Mouse (Mus musculus) intestine, embryonic 16.5 days (tissue): Measurements from ENCODE around the gene Smarcd3. TPM values are rescaled to one million over a fixed set of nuclear protein-coding genes. Genes with fewer than 3 reads are reported as not detected.

Source experiments
- ATAC-seq: fragments of 200-750 bp; cut with Nextera tagmentation; 2 replicates; pipeline ENCODE4 v1.8.0; 2017; ENCODE audit warnings: moderate TSS enrichment, moderate library complexity
- H3K27ac ChIP-seq: fragments of 300-500 bp; sonication (generic); 2 replicates; pipeline ENCODE4 v1.5.1; 2014; ENCODE audit warnings: mild to moderate bottlenecking, low read length
- H3K27me3 ChIP-seq: fragments of 300-500 bp; sonication (generic); replicated peaks from 2 replicates; pipeline ENCODE4 v1.6.1; 2014; ENCODE audit warnings: low read length, control low read depth, mixed read lengths; ENCODE audit not compliant: control insufficient read depth, insufficient read depth
- H3K36me3 ChIP-seq: fragments of 300-500 bp; sonication (generic); 2 replicates; pipeline ENCODE4 v1.6.1; 2014; ENCODE audit warnings: low read length, control low read depth; ENCODE audit not compliant: control insufficient read depth, insufficient read depth
- H3K4me1 ChIP-seq: fragments of 300-500 bp; sonication (generic); 2 replicates; pipeline ENCODE4 v1.6.1; 2014; ENCODE audit warnings: low read length, control low read depth, mixed read lengths; ENCODE audit not compliant: control insufficient read depth, insufficient read depth
- H3K4me2 ChIP-seq: fragments of 300-500 bp; sonication (generic); 2 replicates; pipeline ENCODE4 v1.6.1; 2014; ENCODE audit warnings: low read depth, low read length, control low read depth
- H3K4me3 ChIP-seq: fragments of 300-500 bp; sonication (generic); 2 replicates; pipeline ENCODE4 v1.5.1; 2014; ENCODE audit warnings: mild to moderate bottlenecking, low read length
- H3K9ac ChIP-seq: fragments of 300-500 bp; sonication (generic); 2 replicates; pipeline ENCODE4 v1.6.1; 2014; ENCODE audit warnings: low read depth, low read length
- H3K9me3 ChIP-seq: fragments of 300-500 bp; sonication (generic); 2 replicates; pipeline ENCODE4 v1.6.1; 2016; ENCODE audit warnings: low read length, control low read depth; ENCODE audit not compliant: control insufficient read depth
- WGBS: fragments of 180-500 bp; shearing (Covaris S2); extraction: QIAGEN DNeasy Blood & Tissue Kit; methylation state at CpG from one replicate; pipeline ENCODE4 v1.1.7; 2014; 5-methylcytosine and 5-hydroxymethylcytosine counted together
- polyA plus RNA-seq: library from polyadenylated mRNA; unstranded; fragments of >200 nt; fragmentation: Nextera tagmentation; extraction: Ambion mirVana; gene quantifications from 2 replicates; pipeline ENCODE4 v1.2.1, GENCODE M21; 2015

Gene Smarcd3
- polyA plus RNA-seq, 1 experiment from 2014 or later = 9.5 TPM

DNA sequence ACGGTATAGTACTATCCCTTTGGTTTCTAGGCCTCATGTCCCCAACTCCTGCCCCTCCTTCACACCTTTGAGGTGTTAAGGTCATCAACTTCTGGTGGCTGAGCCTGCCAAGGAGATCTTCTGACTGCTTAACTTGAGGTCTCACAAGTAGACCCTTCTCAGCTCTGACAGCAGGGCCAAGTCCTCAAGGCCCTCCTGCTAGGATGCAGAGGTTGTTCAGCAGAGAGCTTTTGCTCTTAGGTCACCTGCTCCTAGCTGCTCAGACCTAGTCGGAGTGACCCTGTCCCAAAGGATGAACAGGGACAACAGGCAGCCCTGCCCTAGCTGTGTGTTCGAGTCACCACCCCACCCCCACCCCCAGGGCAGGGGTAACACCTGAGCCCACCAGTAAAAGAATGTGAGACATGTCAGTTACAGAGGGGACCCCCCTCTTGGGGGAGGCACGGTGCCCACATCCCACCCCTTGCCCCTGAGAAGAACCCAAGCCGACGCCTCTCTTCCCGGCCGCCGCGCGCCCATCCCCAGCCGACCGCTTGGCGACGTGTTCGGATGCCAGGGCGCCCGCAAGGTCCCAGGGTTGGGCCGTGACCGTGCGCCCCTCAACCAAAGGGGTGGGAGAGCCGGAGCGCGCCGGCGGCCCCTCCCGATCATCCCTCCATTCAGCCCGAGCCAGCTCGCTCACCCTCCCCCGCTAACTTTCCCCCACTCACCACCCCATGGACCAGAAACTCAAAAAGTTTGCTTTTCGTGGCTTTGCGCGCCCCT is 23.0 kb downstream of the Smarcd3 start:
- peak overlapping the region; percentile 85 for H3K9ac ChIP-seq
- peak overlapping the region; percentile 69 for H3K4me3 ChIP-seq
- no peaks in the 10 kb centered on the region for H3K9me3 ChIP-seq
- H3K27ac ChIP-seq = peak overlapping the region; percentile 98
- H3K27me3 ChIP-seq = peaks cover 15% of the 10 kb centered on the region
- 2% methylated on average over 32 of the region's 33 CpGs for WGBS
- H3K4me1 ChIP-seq = peaks cover 64% of the 10 kb centered on the region
- ATAC-seq = no peak
- H3K4me2 ChIP-seq = peak overlapping the region; percentile 96
- H3K36me3 ChIP-seq = no peaks in the 10 kb centered on the region

DNA sequence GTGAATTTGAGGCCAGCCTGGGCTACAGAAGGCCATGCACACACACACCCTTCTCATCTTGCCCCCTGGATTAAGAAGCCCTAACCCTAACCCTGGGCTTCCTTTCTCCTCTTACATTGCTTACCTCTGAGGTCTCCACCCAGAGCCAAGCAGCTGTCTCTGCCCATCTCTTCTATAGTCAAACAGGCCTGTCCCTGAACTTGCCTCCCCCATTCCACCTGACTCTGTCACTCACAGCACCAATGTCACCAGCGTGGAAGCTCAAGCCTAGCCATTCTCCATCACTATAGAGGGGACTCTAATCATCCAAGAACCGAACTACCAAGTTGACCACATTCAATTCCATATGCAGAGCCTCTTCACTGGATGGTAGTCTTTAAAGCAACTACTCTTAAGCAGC is 24.0 kb downstream of the Smarcd3 start:
- ATAC-seq = no peak
- no peaks in the 10 kb centered on the region for H3K9me3 ChIP-seq
- H3K4me3 ChIP-seq = no peak overlapping the region
- H3K27me3 ChIP-seq = peaks cover 15% of the 10 kb centered on the region
- no peaks in the 10 kb centered on the region for H3K36me3 ChIP-seq
- peak overlapping the region; percentile 96; the same call in 1 of the 2 replicates for H3K4me2 ChIP-seq
- H3K4me1 ChIP-seq = peaks cover 55% of the 10 kb centered on the region
- H3K27ac ChIP-seq = no peak overlapping the region
- 0 out of 2 replicates have a peak overlapping the region, but pooled peaks have one; percentile 85 for H3K9ac ChIP-seq
- WGBS = 80% methylated on average over 2 of the region's 2 CpGs

GRCm38 (mm10) chr5:24599137-24599536 is 25.1 kb downstream of the Smarcd3 start:
- H3K4me3 ChIP-seq = peak overlapping the region; percentile 55; the same call in 1 of the 2 replicates
- no peak for ATAC-seq
- peak overlapping the region; percentile 99 for H3K4me2 ChIP-seq
- peaks cover 15% of the 10 kb centered on the region for H3K27me3 ChIP-seq
- H3K27ac ChIP-seq = no peak overlapping the region
- no peaks in the 10 kb centered on the region for H3K36me3 ChIP-seq
- peaks cover 51% of the 10 kb centered on the region for H3K4me1 ChIP-seq
- no peaks in the 10 kb centered on the region for H3K9me3 ChIP-seq
- peak overlapping the region; percentile 76; the same call in 1 of the 2 replicates for H3K9ac ChIP-seq
- 21% methylated on average over 8 of the region's 8 CpGs for WGBS

GRCm38 (mm10) chr5:24598570-24599006 is 25.6 kb downstream of the Smarcd3 start:
- ATAC-seq = no peak

DNA sequence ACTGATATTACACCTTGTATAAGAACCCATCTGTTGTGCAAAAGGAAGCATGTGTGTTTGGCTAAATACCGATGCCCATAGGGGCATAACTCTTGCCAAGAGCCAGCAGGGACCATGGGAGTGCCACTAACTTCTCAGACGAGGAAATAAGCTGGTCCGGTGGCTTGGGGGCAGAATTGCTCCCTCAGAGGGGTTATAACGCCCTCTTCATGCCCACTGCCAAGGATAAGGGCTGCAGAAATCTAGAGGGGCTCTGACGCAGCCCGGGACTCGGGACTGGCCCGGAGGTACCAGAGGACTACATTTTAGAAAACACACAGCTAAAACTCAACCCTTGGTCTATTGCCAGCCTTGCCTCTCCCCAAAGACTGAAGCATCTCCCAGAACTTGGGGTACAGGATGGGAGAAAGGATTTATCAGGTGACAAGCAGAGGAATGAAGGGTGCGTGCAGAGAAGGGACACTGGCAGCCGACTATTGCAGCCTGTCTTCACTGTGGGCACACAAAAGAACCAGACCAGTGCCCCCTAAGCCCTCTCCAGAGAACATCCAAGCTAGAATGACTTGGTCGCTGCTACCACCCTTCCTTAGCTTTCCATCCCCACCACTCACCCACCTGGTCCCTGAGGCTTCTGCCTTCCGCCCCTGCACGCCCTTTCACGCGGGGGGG is 26.2 kb downstream of the Smarcd3 start:
- Histone ChIP-seq H3K4me2 (peak overlapping the region; percentile 99), H3K4me1 (peaks cover 40% of the 10 kb centered on the region), H3K36me3 (peaks cover 3% of the 10 kb centered on the region; the same call in 1 of the 2 replicates), H3K9me3 (no peaks in the 10 kb centered on the region), H3K27me3 (peaks cover 15% of the 10 kb centered on the region), H3K4me3 (peak overlapping the region; percentile 55), H3K9ac (peak overlapping the region; percentile 76), H3K27ac (no peak overlapping the region)
- WGBS = 30% methylated on average over 15 of the region's 15 CpGs
- no peak for ATAC-seq

More at GRCm38 (mm10) chr5:24598570-24599006, 25.6 kb downstream of the Smarcd3 start:
- peaks cover 15% of the 10 kb centered on the region for H3K27me3 ChIP-seq
- H3K4me3 ChIP-seq = peak overlapping the region; percentile 55
- H3K4me2 ChIP-seq = peak overlapping the region; percentile 99
- H3K9me3 ChIP-seq = no peaks in the 10 kb centered on the region
- H3K27ac ChIP-seq = no peak overlapping the region
- H3K9ac ChIP-seq = peak overlapping the region; percentile 76
- WGBS = under 1% methylated on average over 35 of the region's 41 CpGs
- 0 out of 2 replicates have a peak, but pooled peaks cover 3% of the 10 kb centered on the region for H3K36me3 ChIP-seq
- H3K4me1 ChIP-seq = peaks cover 45% of the 10 kb centered on the region

- no peak overlapping the region for H3K4me2 ChIP-seq
Observed at GRCm38 (mm10) chr5:24597221-24597728, 26.9 kb downstream of the Smarcd3 start.

DNA sequence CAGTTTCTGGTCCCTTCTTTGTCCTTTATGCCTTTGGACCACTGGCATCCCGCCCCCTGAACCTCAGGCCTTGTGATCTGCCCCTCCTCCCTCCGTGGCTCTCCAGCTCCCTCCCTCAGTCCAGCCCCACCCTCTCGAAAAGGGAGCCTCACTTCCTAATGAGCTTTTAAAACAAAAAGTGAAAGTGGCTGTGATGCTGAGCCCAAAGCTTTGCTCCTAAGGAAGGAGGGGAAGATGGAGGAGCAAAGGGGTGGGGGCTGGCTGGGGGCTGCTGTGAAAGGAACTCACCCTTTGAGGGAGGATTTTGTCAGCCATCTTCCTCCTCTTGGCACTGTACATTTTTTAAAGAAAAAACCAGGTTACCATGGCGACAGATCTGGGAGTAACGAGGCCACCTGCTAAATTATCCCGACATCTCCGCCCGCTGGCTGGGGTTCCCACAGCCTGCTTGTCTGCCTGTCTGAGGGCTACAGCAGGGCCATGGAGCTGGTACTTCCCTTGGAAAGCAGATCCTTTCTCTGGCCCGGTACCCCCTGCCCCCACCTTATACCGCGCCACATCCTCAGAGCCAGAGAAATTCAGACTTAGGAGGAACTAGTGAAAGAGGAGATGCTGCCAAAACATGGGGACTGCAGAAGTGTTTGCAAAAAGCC is 27.6 kb downstream of the Smarcd3 start:
- H3K27ac ChIP-seq = no peak overlapping the region
- ATAC-seq = no peak
- H3K27me3 ChIP-seq = peaks cover 15% of the 10 kb centered on the region
- no peak overlapping the region for H3K4me3 ChIP-seq
- peaks cover 37% of the 10 kb centered on the region for H3K4me1 ChIP-seq
- H3K36me3 ChIP-seq = peaks cover 8% of the 10 kb centered on the region; the same call in 1 of the 2 replicates
- 24% methylated on average over 11 of the region's 11 CpGs for WGBS
- no peaks in the 10 kb centered on the region for H3K9me3 ChIP-seq
- H3K4me2 ChIP-seq = no peak overlapping the region
- no peak overlapping the region for H3K9ac ChIP-seq

More at GRCm38 (mm10) chr5:24597221-24597728, 26.9 kb downstream of the Smarcd3 start:
- no peak overlapping the region for H3K4me3 ChIP-seq
- H3K36me3 ChIP-seq = peaks cover 3% of the 10 kb centered on the region; the same call in 1 of the 2 replicates
- no peak overlapping the region for H3K27ac ChIP-seq
- peak; percentile 31 for ATAC-seq
- H3K9ac ChIP-seq = no peak overlapping the region
- peaks cover 34% of the 10 kb centered on the region for H3K4me1 ChIP-seq
- H3K27me3 ChIP-seq = peaks cover 15% of the 10 kb centered on the region
- H3K9me3 ChIP-seq = no peaks in the 10 kb centered on the region
- 61% methylated on average over 2 of the region's 2 CpGs for WGBS

DNA sequence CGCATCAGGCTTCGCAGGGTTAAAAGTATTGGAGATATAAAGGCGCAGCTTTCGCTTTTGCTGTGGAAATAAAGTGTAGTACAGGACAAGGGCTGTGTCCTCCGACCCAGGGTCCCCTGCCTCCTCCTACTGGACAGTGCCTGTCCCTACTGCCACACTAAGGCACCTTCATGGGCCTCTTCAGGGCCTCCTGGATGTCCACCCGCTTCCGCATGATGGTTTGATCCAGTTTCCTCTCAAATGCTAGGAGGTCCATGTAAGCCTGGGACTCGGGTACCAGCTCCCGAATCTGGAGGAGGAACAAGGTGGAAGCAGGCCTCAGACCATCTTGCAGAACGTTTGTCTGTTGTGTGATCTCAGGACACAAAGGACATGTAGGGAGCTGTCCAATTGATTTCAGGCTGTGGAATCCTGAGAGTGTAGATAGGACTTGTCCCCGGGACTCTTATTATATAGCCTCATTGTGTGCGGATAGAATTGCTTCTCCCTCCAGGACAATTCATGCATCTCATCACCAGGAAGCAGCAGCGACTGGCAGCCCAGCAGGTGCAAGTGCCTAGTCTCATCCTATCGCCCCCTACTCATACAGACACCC is 28.3 kb downstream of the Smarcd3 start:
- peaks cover 37% of the 10 kb centered on the region for H3K4me1 ChIP-seq
- H3K36me3 ChIP-seq = peaks cover 8% of the 10 kb centered on the region; the same call in 1 of the 2 replicates
- peaks cover 14% of the 10 kb centered on the region for H3K27me3 ChIP-seq
- no peak overlapping the region for H3K27ac ChIP-seq
- no peak for ATAC-seq
- no peak overlapping the region for H3K9ac ChIP-seq
- WGBS = 69% methylated on average over 14 of the region's 14 CpGs
- H3K9me3 ChIP-seq = no peaks in the 10 kb centered on the region
- no peak overlapping the region for H3K4me2 ChIP-seq
- no peak overlapping the region for H3K4me3 ChIP-seq
